Mouse (Mus musculus): ENCODE measurements around the gene Adam15. TPM values are rescaled to one million over a fixed set of nuclear protein-coding genes. Genes with fewer than 3 reads are reported as not detected.

The Adam15 gene
- total RNA-seq, 2 experiments from 2014 or later = 54.6 to 55.8 TPM

GRCm38 (mm10) chr3:89304440-89304839, 45.4 kb downstream of the Adam15 start:
- no peak for DNase-seq (ENCODE audit: low spot score in 2 of 2)

GRCm38 (mm10) chr3:89300514-89300913, 49.3 kb downstream of the Adam15 start:
- DNase-seq (ENCODE audit: low spot score in 2 of 2) = no peak

DNA sequence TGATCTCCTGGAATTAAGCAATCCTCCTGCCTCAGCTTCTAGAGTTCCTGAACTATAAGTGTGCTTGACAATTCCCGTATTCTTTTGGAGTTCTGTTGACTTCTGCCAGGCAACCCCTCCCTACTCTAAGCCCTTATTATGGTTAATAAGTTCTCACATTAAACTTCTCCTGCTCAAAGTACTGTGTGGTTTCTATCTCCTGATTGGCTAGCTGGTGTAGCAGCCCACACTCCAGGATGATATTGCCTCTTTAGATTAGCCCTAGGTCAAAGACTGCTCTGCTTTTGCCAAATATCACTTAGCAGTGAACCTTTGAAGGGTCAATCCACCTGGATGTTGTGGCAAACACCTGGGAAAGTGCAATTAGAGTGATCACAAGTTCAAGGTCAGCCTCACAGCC, 49.7 kb downstream of the Adam15 start:
- no peak for DNase-seq (ENCODE audit: low spot score in 2 of 2)

DNA sequence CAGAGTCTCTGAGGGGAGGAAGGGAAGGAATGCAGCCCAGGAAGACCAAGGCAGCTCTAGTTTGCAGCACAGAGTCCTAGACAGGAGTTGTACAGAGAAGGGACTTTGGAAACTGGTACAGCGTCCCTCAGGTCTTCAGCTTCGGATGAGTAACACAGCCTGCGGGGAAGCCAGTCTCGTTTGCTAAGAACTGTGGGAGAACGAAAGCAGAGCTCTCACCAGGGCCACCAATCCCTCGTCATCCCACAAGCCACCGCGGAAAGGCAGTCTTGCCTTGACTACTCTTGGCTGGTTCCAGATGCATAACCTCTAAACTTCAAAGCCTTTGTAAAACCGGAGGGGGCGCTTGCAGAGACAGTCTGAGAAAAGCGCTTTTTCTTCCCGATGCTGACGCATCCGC, 50.3 kb downstream of the Adam15 start:
- DNase-seq (ENCODE audit: low spot score in 2 of 2) = no peak

DNA sequence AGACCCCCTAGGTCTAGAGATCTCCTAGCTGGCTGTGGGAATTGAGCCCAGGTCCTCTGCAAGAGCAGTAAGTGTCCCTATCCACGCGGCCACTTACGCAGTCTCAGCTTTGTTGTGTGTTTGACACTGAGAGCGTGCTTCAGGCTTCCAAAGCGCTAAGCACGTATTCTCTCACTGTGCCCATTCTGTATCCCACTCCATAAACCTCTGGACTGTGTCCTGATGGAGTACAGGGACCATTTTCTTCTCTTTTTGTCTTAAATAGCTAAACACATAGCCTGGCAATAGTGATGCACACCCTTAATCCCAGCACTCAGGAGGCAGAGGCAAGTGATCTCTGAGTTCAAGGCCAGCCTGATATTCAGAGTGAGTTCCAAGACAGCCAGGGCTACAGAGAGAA, 50.9 kb downstream of the Adam15 start:
- no peak for DNase-seq (ENCODE audit: low spot score in 2 of 2)

DNA sequence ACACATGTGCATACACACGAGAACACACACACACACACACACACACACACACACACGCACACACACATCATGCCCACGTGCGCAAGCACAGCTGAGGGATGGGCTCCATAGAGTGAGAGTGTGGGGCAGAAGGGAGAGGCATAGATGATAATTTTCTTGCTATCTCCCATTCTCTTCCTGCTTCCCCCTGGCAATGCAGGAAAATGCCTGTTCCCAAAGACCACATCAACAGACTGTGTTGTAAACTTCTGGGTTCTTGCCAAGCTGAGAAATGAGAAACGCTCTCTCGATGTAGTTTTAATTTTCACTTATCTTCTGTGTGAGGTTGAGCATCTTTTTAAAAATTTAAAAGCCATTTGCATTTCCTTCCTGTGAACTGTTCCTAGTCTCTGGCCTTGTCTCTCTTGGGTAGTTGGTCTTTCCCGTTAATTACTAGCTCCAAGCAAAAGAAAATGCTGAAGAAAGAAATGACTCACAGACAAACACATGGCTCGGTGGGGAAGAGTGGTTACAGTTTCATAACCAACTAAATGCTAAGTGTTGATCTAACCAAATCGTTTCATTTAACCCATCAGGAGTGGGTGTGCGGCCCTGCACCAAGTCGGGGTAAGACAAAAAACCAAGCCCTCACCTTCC, 52.9 kb downstream of the Adam15 start:
- no peak for DNase-seq (ENCODE audit: low spot score in 2 of 2)

DNA sequence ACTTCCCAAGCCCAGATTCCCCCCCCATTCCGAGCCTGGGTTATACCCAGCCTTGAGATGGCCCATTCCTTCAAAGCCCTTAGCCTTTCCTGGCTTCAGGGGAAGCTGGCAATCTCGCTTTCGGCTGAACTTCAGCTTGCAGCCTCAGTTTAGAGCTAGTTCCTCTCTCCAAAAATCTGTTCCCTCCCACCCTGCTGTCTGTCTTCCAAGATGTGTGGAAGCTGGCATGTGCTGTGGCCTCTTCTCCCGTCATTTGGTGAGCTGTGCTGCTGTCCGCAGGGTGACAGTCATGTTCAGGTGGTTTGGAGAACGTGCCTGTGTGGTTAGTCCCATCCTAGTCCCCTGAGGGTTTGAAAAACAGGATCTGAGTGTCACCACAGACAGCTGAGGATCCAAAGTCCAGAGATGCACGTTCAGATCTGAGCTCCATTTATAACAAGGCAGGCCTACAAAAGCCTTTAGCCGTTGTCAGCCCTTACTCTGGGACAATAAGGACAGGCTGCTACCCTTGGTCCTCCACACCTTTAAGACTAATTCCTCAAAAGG, 54.0 kb downstream of the Adam15 start:
- DNase-seq (ENCODE audit: low spot score in 2 of 2) = no peak

- no peak for DNase-seq (ENCODE audit: low spot score in 2 of 2)
Observed at GRCm38 (mm10) chr3:89294195-89294594, 55.6 kb downstream of the Adam15 start.

DNA sequence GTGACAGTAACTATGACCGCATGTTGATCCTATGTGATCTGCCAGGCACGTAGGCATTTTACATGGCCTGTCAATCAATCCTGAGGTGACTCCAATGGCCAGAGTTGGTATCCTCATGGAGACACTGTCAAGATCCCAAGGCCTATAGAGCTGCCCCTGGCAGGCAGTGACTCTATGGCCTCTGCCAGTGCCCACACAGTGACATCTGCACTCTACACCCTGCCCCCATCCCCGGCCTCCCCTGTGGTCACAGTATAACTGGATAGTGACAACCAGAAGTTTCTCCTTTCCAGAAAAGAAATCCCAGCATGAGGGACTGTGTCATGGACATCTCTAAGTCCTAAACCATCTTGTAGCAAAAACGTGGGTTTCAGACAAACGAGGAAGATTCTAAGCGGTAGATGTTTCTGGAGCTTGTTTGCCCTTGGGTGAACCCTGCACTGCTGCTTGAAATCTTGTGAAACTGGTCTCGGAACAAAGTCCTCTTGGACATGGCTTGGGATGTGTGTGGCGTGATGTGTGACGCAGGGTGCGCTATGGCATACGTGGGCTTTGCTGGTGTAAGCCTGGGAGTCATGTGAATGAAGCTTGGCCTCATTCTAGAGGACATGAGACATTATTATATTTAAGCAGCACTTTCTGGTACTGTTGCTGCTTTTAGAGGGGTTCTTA, 56.4 kb downstream of the Adam15 start:
- no peak for DNase-seq (ENCODE audit: low spot score in 2 of 2)

DNA sequence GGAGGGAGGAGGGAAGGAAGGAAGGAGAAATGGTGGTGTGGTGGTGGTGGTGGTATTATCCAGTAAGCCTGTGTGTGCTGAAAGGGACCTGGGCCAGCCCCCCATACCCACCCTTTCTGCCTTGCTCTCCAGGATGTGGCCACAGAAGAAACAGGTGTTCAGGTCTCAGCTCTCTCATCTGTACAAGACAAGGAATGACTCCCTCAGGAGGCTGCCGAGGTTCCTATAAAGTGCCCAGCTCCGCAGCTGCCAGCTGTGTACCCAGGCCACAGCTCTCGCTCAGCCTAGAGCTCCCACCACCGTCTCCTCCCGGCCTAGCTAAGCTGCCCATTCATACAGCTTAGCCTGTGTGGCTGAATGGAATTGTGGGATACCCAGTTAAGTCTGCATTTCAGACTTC, 57.5 kb downstream of the Adam15 start:
- DNase-seq (ENCODE audit: low spot score in 2 of 2) = no peak

- DNase-seq (ENCODE audit: low spot score in 2 of 2) = no peak
Observed at GRCm38 (mm10) chr3:89291874-89292273, 57.9 kb downstream of the Adam15 start.

Other genes starting within 250 kb of the Adam15 start
- not detected for gene Gm43738, start 248.9 kb downstream of the Adam15 start, total RNA-seq (2021)
- gene Fdps, start 248.0 kb downstream of the Adam15 start, total RNA-seq (2021) = 10 to 100 TPM; 61.4 to 80.2 TPM
- gene Pklr, start 213.9 kb downstream of the Adam15 start, total RNA-seq (2021) = 1 to 10 TPM in 1 of 2 experiments, not detected in 1; 1.1 TPM
- under 1 TPM; 0.39 to 0.91 TPM for gene Hcn3, start 189.8 kb downstream of the Adam15 start, total RNA-seq (2021)
- gene Clk2, start 185.2 kb downstream of the Adam15 start, total RNA-seq (2021) = 10 to 100 TPM; 31.1 to 39.0 TPM
- 10 to 100 TPM; 41.8 to 43.1 TPM for gene Scamp3, start 172.5 kb downstream of the Adam15 start, total RNA-seq (2021)
- gene Fam189b, start 166.9 kb downstream of the Adam15 start, total RNA-seq (2021) = 10 to 100 TPM; 19.2 to 22.1 TPM
- 10 to 100 TPM; 30.9 to 32.2 TPM for gene Gba, start 147.1 kb downstream of the Adam15 start, total RNA-seq (2021)
- 100 to 1,000 TPM; 142 to 158 TPM for gene Thbs3, start 134.8 kb downstream of the Adam15 start, total RNA-seq (2021)
- 10 to 100 TPM; 80.7 to 95.1 TPM for gene Mtx1, start 122.9 kb downstream of the Adam15 start, total RNA-seq (2021)
- 1 to 10 TPM in 1 of 2 experiments, under 1 TPM in 1; 0.57 to 1.5 TPM for gene Muc1, start 120.9 kb downstream of the Adam15 start, total RNA-seq (2021)
- gene Krtcap2, start 104.0 kb downstream of the Adam15 start, total RNA-seq (2021) = 100 to 1,000 TPM in 1 of 2 experiments, 10 to 100 TPM in 1; 99.9 to 117 TPM
- gene Trim46, start 103.7 kb downstream of the Adam15 start, total RNA-seq (2021) = under 1 TPM; 0.73 to 0.83 TPM
- 10 to 100 TPM; 61.2 to 62.8 TPM for gene Dpm3, start 90.6 kb downstream of the Adam15 start, total RNA-seq (2021)
- gene Slc50a1, start 79.4 kb downstream of the Adam15 start, total RNA-seq (2021) = 10 to 100 TPM; 31.7 to 37.7 TPM
- 10 to 100 TPM; 20.4 to 21.8 TPM for gene Efna1, start 68.9 kb downstream of the Adam15 start, total RNA-seq (2021)
- gene Efna3, start 27.0 kb downstream of the Adam15 start, total RNA-seq (2021) = not detected
- gene Efna4, start 12.0 kb downstream of the Adam15 start, total RNA-seq (2021) = 1 to 10 TPM; 2.6 to 2.8 TPM
- gene Dcst2, start 12.0 kb upstream of the Adam15 start, total RNA-seq (2021) = under 1 TPM; 0.12 to 0.16 TPM
- gene Dcst1, start 15.3 kb upstream of the Adam15 start, total RNA-seq (2021) = under 1 TPM; 0.27 to 0.34 TPM
- gene Zbtb7b, start 44.8 kb upstream of the Adam15 start, total RNA-seq (2021) = 10 to 100 TPM; 14.1 to 23.9 TPM
- under 1 TPM in 1 of 2 experiments, not detected in 1; 0.83 TPM for gene Lenep, start 52.8 kb upstream of the Adam15 start, total RNA-seq (2021)
- 10 to 100 TPM; 21.9 to 27.2 TPM for gene Flad1, start 61.9 kb upstream of the Adam15 start, total RNA-seq (2021)
- 10 to 100 TPM; 35.7 to 44.5 TPM for gene Cks1b, start 68.4 kb upstream of the Adam15 start, total RNA-seq (2021)
- gene Shc1, start 68.4 kb upstream of the Adam15 start, total RNA-seq (2021) = 10 to 100 TPM; 73.1 to 80.6 TPM
- gene Pygo2, start 80.2 kb upstream of the Adam15 start, total RNA-seq (2021) = 10 to 100 TPM; 31.9 to 35.0 TPM
- gene Pbxip1, start 86.7 kb upstream of the Adam15 start, total RNA-seq (2021) = 100 to 1,000 TPM; 193 to 208 TPM
- gene Pmvk, start 104.5 kb upstream of the Adam15 start, total RNA-seq (2021) = 10 to 100 TPM; 13.1 to 16.1 TPM
- 10 to 100 TPM; 13.6 to 16.5 TPM for gene Kcnn3, start 170.2 kb upstream of the Adam15 start, total RNA-seq (2021)